Mouse (Mus musculus) ES-E14 (cell line): ENCODE measurements around the gene Nup210.

Source experiments
- HCFC1 ChIP-seq: IDR thresholded peaks from 2 replicates; pipeline ENCODE4 v1.6.1; 2012; ENCODE audit warnings: low read length, inconsistent platforms, borderline replicate concordance; ENCODE audit not compliant: insufficient read depth
- ZNF384 ChIP-seq: IDR thresholded peaks from 2 replicates; pipeline ENCODE4 v1.6.1; 2012; ENCODE audit warnings: low read depth, low read length, inconsistent platforms

DNA sequence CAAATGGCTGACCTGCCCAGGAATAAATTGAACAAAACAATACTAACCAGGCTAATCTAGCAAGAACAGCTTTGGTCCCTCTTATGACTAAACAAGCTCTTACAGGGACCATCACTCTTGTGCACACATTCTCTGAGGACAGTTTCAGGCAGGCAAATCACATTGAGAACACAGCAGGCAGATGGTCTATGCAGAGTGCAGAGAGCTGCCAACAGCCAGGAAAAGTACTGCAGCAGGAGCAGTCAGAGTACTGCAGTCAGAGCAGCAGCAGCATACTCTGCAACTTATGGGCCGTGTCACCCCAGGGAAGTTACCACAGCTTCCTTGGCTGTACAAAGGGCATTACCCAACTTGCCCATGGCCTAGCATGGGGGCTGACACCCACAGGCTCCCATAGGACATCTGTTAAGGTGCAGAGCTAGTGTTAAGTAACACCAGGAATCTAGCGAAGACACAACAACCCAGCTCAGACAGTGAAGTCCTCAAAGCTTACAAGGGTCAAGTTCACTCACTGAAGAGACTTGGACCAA lies 21.5 kb downstream of the Nup210 start:
- no peak for TF ChIP-seq HCFC1
- no peak for TF ChIP-seq ZNF384
